Mouse (Mus musculus) A20 (cell line): ENCODE measurements at regions not wholly inside any gene's neighbourhood (a gene's known extent, or its start where the extent isn't known, plus 50 kb on each side); places are given as distances from the start of the nearest gene placed in this dataset.
A peak's percentile ranks its signal among the peaks of the same experiment; 100 is the strongest.
"Not testable (repeated sequence)": the region's sequence is repeated elsewhere in the genome, so short reads cannot be mapped to it uniquely, and the experiment has no call there.

Source experiments
- DNase-seq: peaks from one replicate; pipeline ENCODE4 v3.0.0-alpha.2; 2011; ENCODE audit warnings: low read depth, low spot score

DNA sequence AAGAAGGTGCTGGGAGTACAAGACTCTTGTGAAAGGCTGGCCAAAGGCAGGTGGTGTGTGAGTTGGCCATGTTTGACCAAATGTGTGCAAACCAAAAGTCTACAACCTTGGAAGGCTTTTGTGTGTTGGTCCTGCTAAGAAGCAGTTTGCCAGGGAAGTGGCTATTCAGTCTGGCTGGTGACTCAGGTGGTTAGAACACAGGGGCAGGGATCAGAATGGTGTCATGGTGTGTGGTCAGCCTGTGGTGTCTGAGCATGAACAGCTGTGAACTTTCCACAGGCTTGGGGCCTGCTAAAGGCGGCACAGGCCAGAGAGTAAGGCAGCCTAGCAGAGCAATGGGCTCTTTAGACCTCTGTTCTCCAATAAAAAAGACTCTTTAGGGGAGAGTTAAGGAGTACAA lies 171.6 kb upstream of the Klf14 start:
- DNase-seq: no peak

DNA sequence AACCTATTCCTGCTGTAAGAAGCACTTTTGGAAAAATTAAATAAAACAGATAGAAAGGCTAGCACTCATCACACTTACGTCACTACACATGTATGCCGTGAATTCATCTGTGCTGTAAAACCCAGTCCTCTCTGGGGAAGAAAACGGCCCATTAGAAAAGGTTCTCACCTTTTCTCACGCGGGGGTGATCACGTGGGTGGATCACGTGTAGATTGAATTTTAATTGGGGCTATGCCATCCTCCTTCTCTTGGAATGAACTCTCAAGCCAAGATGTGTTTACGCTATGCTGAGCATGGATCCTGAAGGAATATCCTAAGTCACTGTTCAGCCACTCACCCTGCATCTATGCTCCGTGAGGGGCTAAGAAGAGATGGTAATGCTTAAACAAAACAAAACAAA lies 172.8 kb upstream of the Klf14 start:
- no peak for DNase-seq

- DNase-seq: no peak
Measured at GRCm38 (mm10) chr6:31132396-31133190, 173.7 kb upstream of the Klf14 start.

- no peak for DNase-seq
Measured at GRCm38 (mm10) chr6:31133896-31134735, 175.2 kb upstream of the Klf14 start.

GRCm38 (mm10) chr6:31134736-31135077 lies 175.8 kb upstream of the Klf14 start:
- no peak for DNase-seq

- no peak for DNase-seq
Measured at GRCm38 (mm10) chr6:31135580-31135979, 176.7 kb upstream of the Klf14 start.

- peak; percentile 30 for DNase-seq
Measured at GRCm38 (mm10) chr6:31136895-31137294, 178.0 kb upstream of the Klf14 start.

- no peak for DNase-seq
Measured at GRCm38 (mm10) chr6:31137351-31137750, 178.5 kb upstream of the Klf14 start.

GRCm38 (mm10) chr6:31140000-31140399 lies 181.1 kb upstream of the Klf14 start:
- no peak for DNase-seq

DNA sequence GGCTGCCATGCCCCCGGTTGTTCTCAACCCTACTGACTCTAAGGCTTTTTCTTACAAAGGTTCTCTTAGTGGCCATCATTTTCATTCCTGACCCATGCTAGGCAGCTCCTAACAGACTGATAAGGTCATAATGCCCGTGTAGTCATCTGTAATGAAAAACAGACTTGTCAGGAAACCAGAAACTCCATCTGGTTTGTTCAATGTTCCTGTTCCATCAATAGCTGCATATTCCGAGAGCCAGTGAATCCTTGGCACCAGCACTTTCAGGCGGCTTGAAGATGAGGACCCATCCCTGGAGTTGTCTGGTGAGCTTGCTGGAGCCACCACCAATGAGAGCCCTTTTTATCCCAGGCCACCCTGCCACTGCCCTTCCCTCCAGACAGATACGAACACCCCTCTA lies 181.7 kb upstream of the Klf14 start:
- no peak for DNase-seq

- no peak for DNase-seq
Measured at GRCm38 (mm10) chr6:31141486-31141885, 182.6 kb upstream of the Klf14 start.

- not testable (repeated sequence) for DNase-seq
Measured at GRCm38 (mm10) chr6:31142479-31143007, 183.7 kb upstream of the Klf14 start.

- no peak for DNase-seq
Measured at GRCm38 (mm10) chr6:31145687-31146086, 186.8 kb upstream of the Klf14 start.

DNA sequence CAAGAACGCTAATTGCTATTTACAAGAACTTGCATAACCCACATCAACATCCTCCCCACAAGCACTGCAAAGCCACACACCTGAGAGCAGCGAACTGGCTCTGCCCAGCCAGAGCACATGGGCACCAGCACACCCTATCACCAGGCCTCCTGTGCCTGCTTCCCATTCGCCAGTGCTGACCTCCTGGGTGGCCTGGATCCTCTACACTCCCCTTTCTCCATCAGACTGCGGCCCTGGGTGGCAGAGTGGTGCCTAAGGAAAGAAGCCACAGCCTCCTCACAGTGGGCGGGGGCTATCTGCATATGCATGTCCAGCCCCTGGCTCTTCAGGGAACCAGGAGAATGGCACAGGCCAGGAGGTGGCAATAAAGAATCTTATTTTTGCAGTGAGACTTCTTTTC lies 187.9 kb upstream of the Klf14 start:
- peak; percentile 31 for DNase-seq

DNA sequence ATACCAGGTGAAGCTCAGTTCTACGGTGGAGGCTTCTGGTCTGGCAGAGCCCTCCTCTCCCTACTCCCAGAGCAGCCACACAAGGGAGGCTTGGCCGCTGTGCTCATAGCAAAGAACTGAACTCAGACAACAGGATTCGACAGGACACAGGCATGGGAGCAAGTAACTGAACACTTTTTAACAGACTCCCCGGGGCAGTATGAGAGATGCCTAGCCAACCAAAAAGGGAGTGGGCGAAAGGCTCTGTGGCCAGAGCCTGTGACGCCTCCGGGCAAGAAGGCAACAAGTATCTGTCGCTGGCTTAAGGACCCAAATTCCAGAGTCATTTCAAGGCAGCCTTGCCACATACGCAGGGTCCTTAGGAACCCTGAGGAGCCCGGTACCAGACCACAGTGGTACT lies 188.8 kb upstream of the Klf14 start:
- DNase-seq: no peak

- DNase-seq: no peak
Measured at GRCm38 (mm10) chr6:31148311-31148856, 189.5 kb upstream of the Klf14 start.

DNA sequence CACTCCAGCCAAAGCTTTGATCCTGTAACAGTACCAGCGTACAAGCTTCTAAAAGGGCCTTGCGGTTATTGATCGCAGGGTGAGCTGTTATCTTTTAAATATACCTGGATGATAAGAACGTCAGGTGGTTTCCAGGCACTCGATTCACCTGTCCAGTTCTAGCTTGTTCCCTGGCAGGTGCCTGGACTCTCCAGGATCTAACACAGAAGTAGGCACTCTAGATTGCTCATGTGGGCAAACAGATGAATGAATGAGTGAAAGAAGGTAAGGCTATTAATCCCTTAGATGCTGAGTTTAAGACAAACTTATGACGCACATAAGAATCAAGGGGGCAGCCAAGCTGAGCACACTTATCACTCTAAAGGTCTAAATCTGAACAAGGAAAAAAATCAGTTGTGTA lies 190.3 kb upstream of the Klf14 start:
- DNase-seq: no peak

DNA sequence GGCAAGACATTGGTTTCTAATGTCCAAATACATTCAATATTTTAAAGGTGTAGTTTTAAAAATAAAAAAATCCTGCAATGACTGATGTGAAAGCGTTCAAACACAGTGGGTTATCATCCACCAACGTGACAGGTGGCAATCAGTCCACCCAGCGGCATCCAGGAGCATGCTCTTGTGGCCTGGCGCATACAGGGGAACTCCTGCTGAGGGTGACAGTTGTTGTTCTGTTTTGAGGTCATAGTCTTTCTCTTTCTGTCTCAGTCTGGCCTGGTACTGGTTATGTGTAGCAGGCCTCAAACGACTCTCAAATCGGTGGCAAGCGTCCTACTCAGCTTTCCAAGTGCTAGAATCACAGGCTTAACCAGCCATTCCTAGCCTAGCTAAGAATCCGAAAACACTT lies 191.5 kb upstream of the Klf14 start:
- DNase-seq: no peak

GRCm38 (mm10) chr6:31155857-31156256 lies 197.0 kb upstream of the Klf14 start:
- DNase-seq: peak; percentile 46

DNA sequence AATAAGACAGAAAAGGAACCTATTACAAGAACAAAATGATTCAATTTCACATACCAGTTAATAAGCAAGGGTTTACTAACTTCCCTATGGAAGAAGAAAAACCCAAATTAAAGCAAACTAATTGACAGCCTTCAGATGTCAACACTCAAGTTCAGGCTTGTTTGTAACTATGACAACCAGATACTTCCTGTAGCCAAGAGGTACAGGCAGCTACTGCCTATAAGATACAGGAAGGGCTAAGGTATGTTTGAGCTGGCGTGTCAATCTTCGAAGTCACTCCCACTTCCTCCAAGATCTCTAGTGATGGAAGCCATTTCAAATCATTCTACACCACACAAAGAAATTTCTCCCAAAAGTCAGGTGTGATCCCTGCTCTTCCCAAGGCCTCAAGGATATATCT lies 198.1 kb upstream of the Klf14 start:
- DNase-seq: no peak

DNA sequence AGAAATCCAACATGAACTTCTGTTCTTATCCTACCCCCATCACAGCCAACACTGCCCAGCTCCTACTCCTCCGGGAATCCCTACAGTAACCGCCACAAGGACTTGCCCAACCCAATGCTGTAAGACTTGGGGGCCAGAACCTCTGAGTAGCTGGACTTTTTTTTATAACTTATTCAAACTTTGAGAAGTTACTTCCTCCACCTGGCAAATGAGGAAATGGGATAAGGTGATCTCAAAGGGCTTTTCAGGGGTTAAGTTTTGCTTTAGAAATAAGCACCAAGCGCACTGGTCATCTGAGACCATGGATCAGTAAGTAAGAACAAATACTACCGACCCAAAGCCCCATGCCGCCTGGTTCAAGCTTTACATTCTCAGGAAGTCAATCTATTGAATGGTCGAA lies 198.6 kb upstream of the Klf14 start:
- DNase-seq: no peak

DNA sequence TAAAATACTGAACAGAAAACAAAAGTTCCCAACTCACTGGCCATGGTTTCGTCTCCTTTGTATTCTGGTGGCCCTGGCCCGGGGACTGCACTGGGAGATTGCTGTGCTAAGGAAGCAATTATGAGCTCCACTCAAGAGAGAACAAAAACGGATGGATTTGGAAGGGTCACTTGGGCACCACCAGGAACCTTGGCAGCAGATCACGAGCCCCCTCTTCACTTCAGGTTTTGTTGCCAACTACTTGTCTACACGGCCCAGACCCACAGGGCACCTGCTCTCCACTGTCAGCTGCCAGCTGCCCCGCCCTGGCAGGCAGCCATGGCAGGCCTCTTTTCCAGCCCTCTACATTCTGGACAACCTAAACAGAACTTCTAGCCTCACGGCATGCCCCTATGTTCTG lies 199.8 kb upstream of the Klf14 start:
- DNase-seq: no peak

DNA sequence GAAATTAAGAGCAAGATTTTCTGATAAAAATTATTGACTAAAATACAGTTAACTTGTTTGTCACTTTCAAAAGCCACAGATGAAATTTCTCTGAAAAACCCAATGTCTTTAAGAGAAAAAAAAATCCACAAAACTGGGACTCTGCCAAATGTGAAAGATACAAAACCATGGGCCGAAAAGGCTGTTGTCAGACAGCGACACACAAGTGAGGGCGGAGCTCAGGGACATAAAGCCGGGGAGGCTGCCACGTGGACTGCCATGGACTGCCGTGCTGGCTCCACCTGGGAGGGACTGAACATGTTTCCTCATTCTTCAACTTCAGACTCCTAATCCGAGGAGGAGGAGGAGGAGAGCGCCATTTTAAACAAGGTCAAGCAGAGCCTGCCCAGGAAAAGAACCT lies 200.4 kb upstream of the Klf14 start:
- no peak for DNase-seq
